Mouse (Mus musculus): ENCODE results near the gene Ccng1. TPM values are rescaled to one million over a fixed set of nuclear protein-coding genes. Genes with fewer than 3 reads are reported as not detected.
A peak's percentile ranks its signal among the peaks of the same experiment; 100 is the strongest.
"Not testable (repeated sequence)": the region's sequence is repeated elsewhere in the genome, so short reads cannot be mapped to it uniquely, and the experiment has no call there.

Ccng1 gene
- polyA plus RNA-seq, 1 experiment from 2014 or later: 50.8 TPM

DNA sequence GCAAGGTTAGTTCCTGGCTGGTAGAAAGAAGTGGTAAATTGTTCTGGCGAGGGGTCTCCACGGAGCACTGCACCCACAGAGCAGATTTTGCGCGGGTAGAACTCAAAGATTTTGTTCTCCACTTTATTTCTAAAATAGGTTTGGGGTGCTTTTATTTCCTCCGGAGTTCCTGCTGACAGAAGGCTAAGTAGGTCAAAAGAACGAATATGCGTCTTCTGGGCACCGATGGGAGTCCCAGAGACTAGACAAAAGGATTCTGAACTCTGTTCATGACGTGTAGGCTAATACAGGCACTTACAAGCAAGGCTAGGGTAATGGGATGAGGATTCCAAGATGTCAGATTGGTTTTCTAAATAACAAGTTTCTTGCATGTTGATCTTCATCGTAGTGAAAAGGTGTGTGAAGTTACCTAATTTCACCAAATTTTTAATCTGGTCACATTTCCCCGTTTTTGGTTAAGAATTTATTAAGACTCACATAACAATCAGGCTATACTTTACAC, 20.8 kb downstream of the Ccng1 start:
- Histone ChIP-seq H3K4me3 (ENCODE audit: low read length) (peak overlapping the region; percentile 88), H3K36me3 (ENCODE audit: control insufficient read depth, insufficient read depth, low read length) (peaks cover 2% of the 10 kb centered on the region; the same call in 1 of the 2 replicates), H3K27me3 (replicated peaks; ENCODE audit: control insufficient read depth, insufficient read depth, low read length) (no peaks in the 10 kb centered on the region), H3K4me2 (ENCODE audit: low read depth, low read length) (peak overlapping the region; percentile 77), H3K9ac (ENCODE audit: low read depth, low read length) (peak overlapping the region; percentile 92), H3K27ac (ENCODE audit: low read length) (no peak overlapping the region), H3K9me3 (ENCODE audit: control insufficient read depth, low read length) (no peaks in the 10 kb centered on the region), H3K4me1 (ENCODE audit: control insufficient read depth, insufficient read depth, low read length) (peaks cover 10% of the 10 kb centered on the region)
- no peak for ATAC-seq
- WGBS: 3% methylated on average over 11 of the region's 11 CpGs

- peak within 1 kb of the TSS; percentile 80 for H3K27ac ChIP-seq (ENCODE audit: low read length)
- peak within 1 kb of the TSS; percentile 88 for H3K4me3 ChIP-seq (ENCODE audit: low read length)
- no peaks in the 10 kb centered on the region for H3K9me3 ChIP-seq (ENCODE audit: control insufficient read depth, low read length)
- peak within 1 kb of the TSS; percentile 77 for H3K4me2 ChIP-seq (ENCODE audit: low read depth, low read length)
- H3K27me3 ChIP-seq (replicated peaks; ENCODE audit: control insufficient read depth, insufficient read depth, low read length): no peaks in the 10 kb centered on the region
- 0 out of 2 replicates have a peak, but pooled peaks cover 2% of the 10 kb centered on the region for H3K36me3 ChIP-seq (ENCODE audit: control insufficient read depth, insufficient read depth, low read length)
- H3K9ac ChIP-seq (ENCODE audit: low read depth, low read length): peak within 1 kb of the TSS; percentile 92
- under 1% methylated on average over 52 of the region's 52 CpGs for whole genome bisulfite sequencing
- H3K4me1 ChIP-seq (ENCODE audit: control insufficient read depth, insufficient read depth, low read length): peaks cover 10% of the 10 kb centered on the region
- ATAC-seq: peak; percentile 99
These were observed 21.6 kb downstream of the Ccng1 start, which contains the start of the genes Hmmr and Nudcd2 for GRCm38 (mm10) chr11:40733339-40734174. Gene Hmmr, minus strand, starts transcription at chr11:40733422. Gene Nudcd2, plus strand, starts transcription at chr11:40733667.

DNA sequence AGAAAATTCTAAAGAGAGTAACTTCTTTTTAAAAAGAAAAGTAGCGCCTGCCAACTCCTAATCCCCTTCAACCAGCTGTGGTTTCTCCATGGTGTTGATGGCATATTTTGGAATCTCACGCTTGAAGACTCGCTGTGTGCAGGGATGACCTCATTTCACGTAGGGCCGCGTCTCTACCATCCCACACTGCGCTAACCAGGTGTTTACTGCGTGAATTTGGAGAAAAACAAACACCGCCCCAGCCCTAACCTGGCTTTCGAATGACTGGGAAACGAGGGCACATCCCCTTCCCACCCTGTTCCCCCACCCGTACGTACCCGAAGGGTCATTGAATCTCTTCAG, 22.1 kb downstream of the Ccng1 start:
- Histone ChIP-seq H3K27me3 (replicated peaks; ENCODE audit: control insufficient read depth, insufficient read depth, low read length) (no peaks in the 10 kb centered on the region), H3K4me2 (ENCODE audit: low read depth, low read length) (peak overlapping the region; percentile 48), H3K36me3 (ENCODE audit: control insufficient read depth, insufficient read depth, low read length) (no peaks in the 10 kb centered on the region), H3K9me3 (ENCODE audit: control insufficient read depth, low read length) (no peaks in the 10 kb centered on the region), H3K9ac (ENCODE audit: low read depth, low read length) (peak overlapping the region; percentile 62), H3K4me1 (ENCODE audit: control insufficient read depth, insufficient read depth, low read length) (peaks cover 10% of the 10 kb centered on the region), H3K27ac (ENCODE audit: low read length) (no peak overlapping the region), H3K4me3 (ENCODE audit: low read length) (peak overlapping the region; percentile 88)
- WGBS: under 1% methylated on average over 14 of the region's 14 CpGs
- ATAC-seq: peak; percentile 47; the same call in 1 of the 2 replicates

GRCm38 (mm10) chr11:40718324-40718723, 36.8 kb downstream of the Ccng1 start:
- no peak overlapping the region for H3K27ac ChIP-seq (ENCODE audit: low read length)
- H3K9me3 ChIP-seq (ENCODE audit: control insufficient read depth, low read length): no peaks in the 10 kb centered on the region
- no peaks in the 10 kb centered on the region for H3K4me1 ChIP-seq (ENCODE audit: control insufficient read depth, insufficient read depth, low read length)
- no peaks in the 10 kb centered on the region for H3K27me3 ChIP-seq (replicated peaks; ENCODE audit: control insufficient read depth, insufficient read depth, low read length)
- peaks cover 28% of the 10 kb centered on the region for H3K36me3 ChIP-seq (ENCODE audit: control insufficient read depth, insufficient read depth, low read length)
- no peak overlapping the region for H3K4me2 ChIP-seq (ENCODE audit: low read depth, low read length)
- ATAC-seq: no peak
- no peak overlapping the region for H3K4me3 ChIP-seq (ENCODE audit: low read length)
- no peak overlapping the region for H3K9ac ChIP-seq (ENCODE audit: low read depth, low read length)

- Histone ChIP-seq H3K9ac (ENCODE audit: low read depth, low read length) (no peak overlapping the region), H3K4me1 (ENCODE audit: control insufficient read depth, insufficient read depth, low read length) (no peaks in the 10 kb centered on the region), H3K36me3 (ENCODE audit: control insufficient read depth, insufficient read depth, low read length) (peaks cover 22% of the 10 kb centered on the region), H3K27ac (ENCODE audit: low read length) (no peak overlapping the region), H3K27me3 (replicated peaks; ENCODE audit: control insufficient read depth, insufficient read depth, low read length) (no peaks in the 10 kb centered on the region), H3K4me2 (ENCODE audit: low read depth, low read length) (no peak overlapping the region), H3K9me3 (ENCODE audit: control insufficient read depth, low read length) (no peaks in the 10 kb centered on the region), H3K4me3 (ENCODE audit: low read length) (no peak overlapping the region)
- ATAC-seq: no peak
- WGBS: 95% methylated on average over 5 of the region's 5 CpGs
These were observed 39.6 kb downstream of the Ccng1 start for GRCm38 (mm10) chr11:40715524-40715923.

GRCm38 (mm10) chr11:40713858-40714257, 41.3 kb downstream of the Ccng1 start:
- WGBS: 74% methylated on average over 8 of the region's 8 CpGs
- no peak overlapping the region for H3K4me2 ChIP-seq (ENCODE audit: low read depth, low read length)
- no peak overlapping the region for H3K4me3 ChIP-seq (ENCODE audit: low read length)
- no peaks in the 10 kb centered on the region for H3K4me1 ChIP-seq (ENCODE audit: control insufficient read depth, insufficient read depth, low read length)
- no peaks in the 10 kb centered on the region for H3K9me3 ChIP-seq (ENCODE audit: control insufficient read depth, low read length)
- H3K27me3 ChIP-seq (replicated peaks; ENCODE audit: control insufficient read depth, insufficient read depth, low read length): no peaks in the 10 kb centered on the region
- H3K27ac ChIP-seq (ENCODE audit: low read length): no peak overlapping the region
- no peak overlapping the region for H3K9ac ChIP-seq (ENCODE audit: low read depth, low read length)
- peaks cover 22% of the 10 kb centered on the region for H3K36me3 ChIP-seq (ENCODE audit: control insufficient read depth, insufficient read depth, low read length)
- no peak for ATAC-seq

GRCm38 (mm10) chr11:40709899-40710298, 45.2 kb downstream of the Ccng1 start:
- 0 out of 2 replicates have a peak, but pooled peaks cover 12% of the 10 kb centered on the region for H3K36me3 ChIP-seq (ENCODE audit: control insufficient read depth, insufficient read depth, low read length)

More at GRCm38 (mm10) chr11:40709899-40710298, 45.2 kb downstream of the Ccng1 start:
- H3K4me3 ChIP-seq (ENCODE audit: low read length); H3K27ac ChIP-seq (ENCODE audit: low read length); H3K4me2 ChIP-seq (ENCODE audit: low read depth, low read length); H3K9ac ChIP-seq (ENCODE audit: low read depth, low read length); H3K9me3 ChIP-seq (ENCODE audit: control insufficient read depth, low read length); ATAC-seq; H3K4me1 ChIP-seq (ENCODE audit: control insufficient read depth, insufficient read depth, low read length); H3K27me3 ChIP-seq (replicated peaks; ENCODE audit: control insufficient read depth, insufficient read depth, low read length): not testable (repeated sequence)
- 90% methylated on average over 6 of the region's 6 CpGs for WGBS

Other genes with a start within 250 kb of the Ccng1 start
- gene Mat2b, start 60.1 kb downstream of the Ccng1 start, polyA plus RNA-seq (2015; fragmentation: Nextera tagmentation; extraction: Ambion mirVana): 94.2 and 95.9 TPM in 2 replicates
- 34.1 and 37.6 TPM in 2 replicates for gene Hmmr, start 21.9 kb downstream of the Ccng1 start, polyA plus RNA-seq (2015; fragmentation: Nextera tagmentation; extraction: Ambion mirVana)
- gene Nudcd2, start 21.6 kb downstream of the Ccng1 start, polyA plus RNA-seq (2015; fragmentation: Nextera tagmentation; extraction: Ambion mirVana): 119 and 130 TPM in 2 replicates

Measured in intestine, embryonic 16.5 days (tissue).